ENCODE assay signal across 14 mouse cellular contexts in the genomic region with DNA sequence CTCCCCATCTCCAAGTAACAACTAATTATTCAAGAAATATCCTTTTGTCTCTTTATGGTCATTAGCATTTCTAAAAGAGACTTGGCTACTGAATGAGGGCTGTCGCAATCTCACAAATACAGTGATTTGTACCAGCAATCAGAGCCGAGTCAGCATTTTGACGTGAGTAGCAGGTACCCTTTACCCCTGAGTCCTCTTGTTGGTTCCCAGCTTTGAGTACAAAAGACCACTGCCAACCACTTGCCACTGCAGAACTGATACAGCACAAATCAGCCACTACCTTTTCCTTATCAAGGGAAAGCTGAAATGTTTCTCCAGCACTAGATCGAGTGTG.
"Had no signal": no experiment of that assay in that cellular context is flagged by ENCODE, and none has a peak within 500 bp of the region (broad histone marks: within the 10 kb centered on the region; RNA-seq: fewer than 3 reads in every experiment).

No protein-coding gene starts in this region.

- H3K4me2 ChIP-seq: kidney, embryonic 15.5 days; limb, embryonic 12.5 days; liver, embryonic 11.5 days; liver, embryonic 15.5 days; midbrain, embryonic 13.5 days had no signal

- H3K27ac ChIP-seq: kidney, embryonic 15.5 days; limb, embryonic 12.5 days; liver, embryonic 15.5 days; midbrain, embryonic 13.5 days had no signal

- H3K36me3 ChIP-seq: kidney, embryonic 15.5 days; limb, embryonic 12.5 days; liver, embryonic 15.5 days; midbrain, embryonic 13.5 days had no signal

- DNase-seq: kidney, adult 18-20 months; kidney, postnatal 14 days; layer of hippocampus, postnatal 36 days; lung, adult 2 months; lung, postnatal 36 days; right cerebral cortex, adult 18-20 months; right cerebral cortex, postnatal 25 days; thymus, postnatal 4 days had no signal

- H3K9ac ChIP-seq: kidney, embryonic 15.5 days; limb, embryonic 12.5 days; liver, embryonic 15.5 days; midbrain, embryonic 13.5 days had no signal

- H3K9me3 ChIP-seq: kidney, embryonic 15.5 days; limb, embryonic 12.5 days; liver, embryonic 15.5 days; midbrain, embryonic 13.5 days had no signal

- H3K27me3 ChIP-seq: kidney, embryonic 15.5 days; limb, embryonic 12.5 days; liver, embryonic 15.5 days; midbrain, embryonic 13.5 days had no signal

- ATAC-seq: lung, postnatal 0 days; midbrain, embryonic 13.5 days had no signal

- H3K4me1 ChIP-seq: kidney, embryonic 15.5 days; liver, embryonic 15.5 days had no signal

- H3K4me3 ChIP-seq: kidney, embryonic 15.5 days; limb, embryonic 12.5 days; liver, embryonic 15.5 days; midbrain, embryonic 13.5 days had no signal
